Mouse (Mus musculus): ENCODE results near the gene Ndufb2.

Ndufb2 gene

GRCm38 (mm10) chr6:39592401-39593214 is at the start of gene Ndufb2:
Gene Ndufb2 (plus strand): TSS chr6:39592574.
- peak; percentile 94 for DNase-seq (ENCODE audit: low spot score)

GRCm38 (mm10) chr6:39542631-39543597 is 49.5 kb upstream of the Ndufb2 start:
- DNase-seq (ENCODE audit: low spot score): peak; percentile 69

DNA sequence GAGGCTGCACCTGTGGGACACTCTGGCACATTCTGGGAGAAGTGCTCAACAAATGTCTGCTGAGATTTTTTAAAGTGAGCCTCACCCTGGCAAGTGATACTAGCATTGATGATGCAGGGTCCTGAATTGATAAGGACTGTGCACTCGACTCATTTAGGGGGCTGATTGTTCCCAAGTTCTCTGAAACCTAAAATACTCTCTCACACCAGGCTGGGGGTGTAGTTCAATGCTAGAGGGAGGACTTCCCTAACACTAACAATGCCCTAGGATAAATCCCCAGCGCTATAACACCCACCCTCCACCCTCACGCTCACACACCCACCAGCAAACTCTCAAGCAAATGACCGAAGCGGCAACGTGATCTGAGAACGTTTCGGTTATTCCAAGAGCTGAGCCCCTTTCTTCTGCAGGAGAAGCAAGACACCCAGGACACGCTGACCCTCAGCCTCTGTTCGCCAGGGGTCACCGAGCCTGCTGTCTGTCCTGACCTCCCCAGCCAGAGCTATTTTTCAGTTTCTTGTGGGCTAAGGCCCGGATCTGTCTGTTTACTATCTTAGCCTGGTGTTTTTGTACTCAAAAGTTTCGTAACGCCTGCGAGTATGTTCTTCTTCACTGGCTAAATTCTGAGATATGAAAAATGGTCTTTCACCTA is 48.5 kb upstream of the Ndufb2 start:
- DNase-seq (ENCODE audit: low spot score): no peak

- DNase-seq (ENCODE audit: low spot score): no peak
These were observed 46.9 kb upstream of the Ndufb2 start for GRCm38 (mm10) chr6:39545474-39545873.

DNA sequence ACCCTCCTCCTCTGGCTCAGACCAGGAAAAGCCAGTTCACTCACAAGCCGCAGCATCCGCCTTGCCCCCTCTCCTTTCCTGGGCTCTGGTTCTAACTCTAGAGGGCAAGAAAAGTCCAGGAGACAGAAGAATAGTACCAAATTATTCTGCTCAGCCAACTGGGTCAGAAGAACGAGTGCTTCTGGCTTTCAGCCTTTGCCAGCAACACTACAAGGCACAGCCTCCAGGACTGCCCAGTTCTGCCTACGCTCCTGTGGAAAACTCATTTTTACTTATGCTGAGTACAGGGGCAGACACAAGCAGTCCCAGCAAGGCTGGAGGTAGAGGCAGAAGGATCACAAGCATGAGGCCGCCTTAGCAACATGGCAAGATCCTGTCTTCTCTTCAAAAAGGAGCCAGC is 44.3 kb upstream of the Ndufb2 start:
- no peak for DNase-seq (ENCODE audit: low spot score)

- DNase-seq (ENCODE audit: low spot score): no peak
These were observed 40.3 kb upstream of the Ndufb2 start for GRCm38 (mm10) chr6:39551981-39552636.

DNA sequence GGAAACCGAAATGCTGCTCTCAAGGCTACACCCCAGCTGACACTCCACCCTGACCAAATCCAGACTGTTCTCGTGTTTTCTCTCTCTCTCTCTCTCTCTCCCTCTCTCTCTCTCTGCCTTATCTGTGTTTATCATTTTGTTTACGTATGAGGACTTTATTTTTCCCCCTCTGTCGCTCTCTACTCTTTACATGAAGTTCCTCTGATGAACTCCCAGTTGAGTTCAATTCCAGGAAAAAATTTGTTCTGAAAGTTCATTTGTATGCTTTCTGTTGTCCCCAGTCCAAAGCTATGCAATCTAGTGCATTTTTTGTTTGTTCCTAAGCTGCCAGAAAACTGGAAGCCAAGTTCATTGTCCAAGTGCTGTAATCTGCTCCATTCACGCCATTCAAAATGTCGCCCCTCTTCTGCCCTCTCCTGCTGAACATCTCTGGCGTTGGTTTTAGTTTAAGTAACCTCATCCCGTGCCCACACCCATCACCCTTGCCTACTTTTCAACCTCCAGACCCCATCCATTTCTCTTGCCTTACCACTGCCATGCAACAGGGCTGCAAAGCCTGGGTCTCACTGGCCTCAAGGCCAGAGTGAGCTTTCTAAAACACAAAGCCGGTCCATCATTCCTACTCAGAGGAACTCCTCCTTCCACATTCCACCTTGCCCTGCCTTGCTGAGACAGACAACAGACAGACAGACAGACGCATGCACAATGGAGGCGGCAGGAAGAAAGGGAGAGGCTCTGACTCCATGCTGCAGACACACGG is 37.3 kb upstream of the Ndufb2 start:
- no peak for DNase-seq (ENCODE audit: low spot score)

DNA sequence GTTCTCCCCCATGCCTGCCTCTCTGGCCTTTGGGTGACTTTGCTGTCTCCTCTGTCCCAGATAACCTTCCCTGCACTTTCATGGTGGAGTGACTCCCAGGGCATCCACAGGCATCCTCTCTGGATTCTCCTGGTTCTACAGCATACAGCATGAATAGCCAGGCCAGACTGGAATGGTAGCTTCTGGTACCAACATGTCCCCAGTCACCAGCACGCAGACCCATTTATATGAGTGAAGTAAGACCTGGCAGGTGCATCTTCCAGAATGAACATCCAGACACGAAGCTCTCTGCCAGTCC is 36.8 kb upstream of the Ndufb2 start:
- DNase-seq (ENCODE audit: low spot score): no peak

DNA sequence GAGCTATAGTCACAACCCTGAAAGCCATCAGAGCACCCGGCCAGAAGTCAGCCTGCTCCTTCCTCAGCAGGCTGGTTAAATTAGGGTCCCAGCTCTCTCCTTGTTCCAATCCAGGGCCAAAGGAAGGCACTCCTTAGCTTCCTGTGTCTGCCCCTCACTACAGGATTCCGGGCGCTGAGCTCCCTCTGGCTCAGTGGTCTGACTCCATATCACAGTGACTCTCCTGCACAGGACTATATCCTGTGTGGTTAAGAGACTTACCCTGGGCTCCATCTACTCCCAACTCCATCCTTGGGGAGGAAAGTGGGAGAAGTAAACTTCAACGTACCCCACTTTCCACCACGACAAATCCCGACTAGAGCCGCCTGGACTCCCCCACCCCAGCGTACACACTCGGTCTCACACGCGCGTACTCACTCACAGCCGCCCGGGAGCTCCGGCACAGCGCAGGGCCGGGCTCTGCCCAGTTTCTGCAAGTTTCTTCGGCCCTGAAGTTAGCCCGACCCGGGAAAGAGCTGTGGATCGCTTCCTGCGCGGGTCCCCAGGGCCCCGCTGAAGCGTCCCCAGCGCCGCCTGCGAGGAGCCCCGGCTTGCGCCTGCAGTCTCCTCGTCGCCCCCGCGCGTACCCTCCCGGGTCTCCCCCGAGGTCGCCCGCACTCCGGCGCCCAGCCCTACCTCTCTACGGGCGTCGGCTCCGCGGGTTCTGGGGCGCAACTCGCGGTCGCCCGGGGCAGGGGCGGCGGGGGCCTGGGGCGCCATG is 35.3 kb upstream of the Ndufb2 start:
- peak; percentile 41 for DNase-seq (ENCODE audit: low spot score)

- DNase-seq (ENCODE audit: low spot score): peak; percentile 78
These were observed 34.6 kb upstream of the Ndufb2 start, which contains the start of gene Dennd2a for GRCm38 (mm10) chr6:39557723-39558261. Gene Dennd2a (minus strand): TSS chr6:39557867.

DNA sequence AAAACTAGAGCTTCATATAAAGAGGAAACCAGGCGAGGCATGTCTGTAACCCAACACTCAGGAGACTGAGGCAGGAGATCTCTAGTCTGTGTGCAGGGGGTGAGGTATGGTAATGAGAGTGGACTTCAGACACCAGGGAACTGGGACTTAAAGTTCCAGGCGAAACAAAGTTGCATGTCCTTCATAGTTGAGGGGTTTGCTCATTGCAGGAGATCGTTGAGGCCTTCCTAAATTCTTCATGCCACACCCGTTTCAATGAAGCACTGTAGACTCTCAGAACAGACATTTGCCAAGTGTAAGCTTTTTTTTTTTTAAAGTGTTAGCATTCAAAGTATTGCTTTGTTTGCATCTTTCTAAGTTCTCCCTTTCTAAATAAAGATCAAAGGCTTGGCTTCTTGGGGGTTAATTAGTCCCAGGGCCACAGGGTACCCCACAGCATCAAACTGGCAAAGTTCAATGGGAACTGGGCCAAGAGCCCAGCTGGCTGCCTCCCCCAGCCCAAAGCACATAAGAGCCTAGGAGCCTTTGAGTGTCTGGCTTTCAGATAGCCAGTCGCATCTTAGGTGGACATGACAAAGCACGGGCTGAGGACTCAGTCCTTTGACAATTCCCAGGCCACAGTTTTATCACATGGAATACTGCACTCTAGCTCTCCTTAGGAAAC is 33.0 kb upstream of the Ndufb2 start:
- no peak for DNase-seq (ENCODE audit: low spot score)

- DNase-seq (ENCODE audit: low spot score): peak; percentile 50
These were observed 30.0 kb upstream of the Ndufb2 start for GRCm38 (mm10) chr6:39562166-39563015.

- no peak for DNase-seq (ENCODE audit: low spot score)
These were observed 24.8 kb upstream of the Ndufb2 start for GRCm38 (mm10) chr6:39567528-39567927.

GRCm38 (mm10) chr6:39570426-39570825 is 21.9 kb upstream of the Ndufb2 start:
- DNase-seq (ENCODE audit: low spot score): no peak

DNA sequence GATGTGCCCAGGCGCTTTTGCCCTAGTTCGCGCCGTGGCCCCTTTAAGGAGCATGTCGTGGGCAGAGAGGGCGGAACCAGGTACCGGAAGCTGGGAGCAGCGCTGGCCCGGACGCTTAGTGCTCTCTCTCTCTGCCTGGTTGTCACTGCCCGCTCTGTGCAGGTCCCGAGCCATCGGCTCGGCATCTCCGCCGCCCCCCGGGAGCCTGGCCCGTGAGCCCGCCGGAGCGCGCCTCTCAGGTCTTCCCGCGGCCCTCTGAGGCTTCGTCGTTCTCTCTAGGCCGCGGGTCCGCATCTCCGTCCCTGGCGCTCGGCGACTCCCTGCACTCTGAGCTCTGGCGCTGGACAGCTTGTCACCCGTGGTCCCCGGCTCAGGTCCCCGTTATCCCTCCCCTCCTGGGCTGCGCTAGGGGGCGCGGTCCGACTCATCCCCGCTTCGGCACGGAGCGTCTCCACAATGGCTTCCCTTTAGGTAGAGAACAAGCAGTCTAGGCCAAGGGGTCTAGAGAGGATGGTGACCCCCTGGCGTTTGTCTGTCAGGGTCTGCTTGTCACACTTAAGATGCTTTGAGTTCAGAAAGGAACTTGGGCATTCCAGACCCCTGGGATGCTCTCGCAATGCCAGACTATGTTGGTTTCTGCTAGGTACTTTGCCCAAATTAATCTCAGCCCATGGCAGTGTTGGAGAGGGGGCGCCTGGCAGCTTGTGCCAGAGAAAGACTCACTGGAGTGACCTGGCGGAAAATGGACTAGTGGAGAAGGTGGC is 18.4 kb upstream of the Ndufb2 start, which contains the start of gene Adck2:
TSS of gene Adck2 (plus strand) at position 83 of the 764 bp plus-strand sequence.
- peak; percentile 29 for DNase-seq (ENCODE audit: low spot score)

- DNase-seq (ENCODE audit: low spot score): no peak
These were observed 17.9 kb upstream of the Ndufb2 start for GRCm38 (mm10) chr6:39574555-39574869.

DNA sequence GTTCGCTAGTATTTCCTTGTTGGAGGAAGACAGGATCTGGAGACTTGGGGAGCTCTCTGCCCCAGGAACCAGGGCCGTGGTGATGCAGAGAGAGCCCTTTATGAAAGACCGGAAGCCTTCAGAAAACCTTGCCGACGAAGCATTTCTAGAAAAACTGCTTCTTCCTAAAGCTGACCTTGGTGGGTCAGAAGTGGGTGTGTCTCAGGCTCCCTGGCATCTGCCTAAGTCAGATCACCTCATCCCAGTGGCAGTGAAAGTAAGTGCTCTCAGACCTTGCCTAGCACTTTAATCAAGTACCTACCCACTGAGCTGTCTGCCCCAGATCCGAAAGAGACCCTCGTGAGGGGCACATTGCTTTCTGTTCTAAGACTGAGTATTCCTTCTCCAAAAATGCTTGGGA is 17.4 kb upstream of the Ndufb2 start:
- DNase-seq (ENCODE audit: low spot score): no peak

GRCm38 (mm10) chr6:39579552-39579951 is 12.8 kb upstream of the Ndufb2 start:
- DNase-seq (ENCODE audit: low spot score): no peak

Data from ovary, postnatal 10 days (tissue).